Mouse (Mus musculus): ENCODE measurements around the gene Havcr2.

- TF ChIP-seq MXI1 (IDR thresholded peaks at IDR 0.05; ENCODE audit: low read depth, low read length) (no peak), POLR2A (IDR thresholded peaks at IDR 0.05; ENCODE audit: control insufficient read depth in 1 of 2, insufficient read depth in 1 of 2, low read depth in 1 of 2, low read length in 2 of 2, poor library complexity in 1 of 2) (no peak), EP300 (IDR thresholded peaks at IDR 0.05; ENCODE audit: low read depth in 1 of 2, low read length in 2 of 2) (no peak), NELFE (IDR thresholded peaks at IDR 0.05; ENCODE audit: low read depth, low read length) (no peak), ZMIZ1 (IDR thresholded peaks at IDR 0.05; ENCODE audit: low read depth, low read length) (no peak), GATA1 (IDR thresholded peaks at IDR 0.05; ENCODE audit: low read depth, low read length) (no peak), MAZ (IDR thresholded peaks at IDR 0.05; ENCODE audit: low read depth, low read length) (no peak), CTCF (IDR thresholded peaks at IDR 0.05 in 2 of 3, conservative IDR thresholded peaks at IDR 0.05 in 1 of 3; ENCODE audit: control insufficient read depth in 1 of 3, insufficient read depth in 1 of 3, low read depth in 2 of 3, low read length in 3 of 3, poor library complexity in 1 of 3, severe bottlenecking in 1 of 3) (no peak), TAL1 (IDR thresholded peaks at IDR 0.05; ENCODE audit: low read length) (no peak), MEF2A (IDR thresholded peaks at IDR 0.05; ENCODE audit: extremely low read depth, insufficient replicate concordance, low read depth, low read length, poor library complexity, severe bottlenecking) (no peak), HCFC1 (IDR thresholded peaks at IDR 0.05; ENCODE audit: low read depth, low read length) (no peak), BHLHE40 (IDR thresholded peaks at IDR 0.05; ENCODE audit: borderline replicate concordance, low read depth, low read length) (no peak), MYB (IDR thresholded peaks at IDR 0.05; ENCODE audit: low read depth, low read length) (no peak)
Measured at GRCm38 (mm10) chr11:46410018-46410563, 44.6 kb upstream of the Havcr2 start.
